ENCODE assay signal across 29 mouse cellular contexts in genomic region chr6:87524281-87524680, GRCm38 (mm10). TPM values are rescaled to one million over a fixed set of nuclear protein-coding genes. Genes with fewer than 3 reads are reported as not detected.
DNase-seq lines count a peak whose midpoint lies in the region; ATAC-seq and TF ChIP-seq lines count a peak whose summit lies in the region.
"Had no signal": no experiment of that assay in that cellular context is flagged by ENCODE, and none has a peak within 500 bp of the region (broad histone marks: within the 10 kb centered on the region; RNA-seq: fewer than 3 reads in every experiment).

No protein-coding gene starts in this region.

- H3K36me3 ChIP-seq in forebrain, embryonic 11.5 days (ENCODE audit: control insufficient read depth, insufficient read depth, low read length) = no peaks in the 10 kb centered on the region
- no peaks in the 10 kb centered on the region for H3K36me3 ChIP-seq in forebrain, embryonic 10.5 days (replicated peaks)
- 0 out of 2 replicates have a peak, but pooled peaks cover 7% of the 10 kb centered on the region for H3K36me3 ChIP-seq in liver, postnatal 0 days (replicated peaks; ENCODE audit: insufficient read depth, low read length)
- H3K36me3 ChIP-seq in hindbrain, embryonic 10.5 days = no peaks in the 10 kb centered on the region
- H3K36me3 ChIP-seq: embryonic facial prominence, embryonic 12.5 days; forebrain, embryonic 12.5 days; hindbrain, embryonic 15.5 days; limb, embryonic 12.5 days; liver, embryonic 15.5 days; neural tube, embryonic 12.5 days had no signal

- H3K4me1 ChIP-seq in forebrain, embryonic 11.5 days (replicated peaks; ENCODE audit: control insufficient read depth, insufficient read depth, low read length) = no peaks in the 10 kb centered on the region
- peaks cover 9% of the 10 kb centered on the region for H3K4me1 ChIP-seq in forebrain, embryonic 10.5 days
- H3K4me1 ChIP-seq in liver, postnatal 0 days (ENCODE audit: insufficient read depth) = peaks cover 38% of the 10 kb centered on the region
- 0 out of 2 replicates have a peak, but pooled peaks cover 6% of the 10 kb centered on the region for H3K4me1 ChIP-seq in hindbrain, embryonic 10.5 days (replicated peaks)
- H3K4me1 ChIP-seq: embryonic facial prominence, embryonic 12.5 days; hindbrain, embryonic 15.5 days; limb, embryonic 12.5 days; neural tube, embryonic 12.5 days had no signal

- peak; percentile 60; the same call in 1 of the 2 replicates for TF ChIP-seq EP300 in liver, postnatal 0 days (IDR thresholded peaks at IDR 0.05; ENCODE audit: low read depth)

- no peak overlapping the region for H3K27ac ChIP-seq in forebrain, embryonic 11.5 days (ENCODE audit: low read depth, low read length)
- H3K27ac ChIP-seq in forebrain, embryonic 10.5 days = no peak overlapping the region; the same call in 1 of the 2 replicates
- peak overlapping the region; percentile 29; the same call in 1 of the 2 replicates for H3K27ac ChIP-seq in liver, postnatal 0 days (ENCODE audit: low read depth)
- H3K27ac ChIP-seq in hindbrain, embryonic 10.5 days = no peak overlapping the region
- H3K27ac ChIP-seq: embryonic facial prominence, embryonic 12.5 days; forebrain, embryonic 12.5 days; hindbrain, embryonic 15.5 days; limb, embryonic 12.5 days; liver, embryonic 15.5 days; neural tube, embryonic 12.5 days had no signal

- no peaks in the 10 kb centered on the region for H3K27me3 ChIP-seq in forebrain, embryonic 11.5 days (ENCODE audit: control insufficient read depth, insufficient read depth, low read length)
- H3K27me3 ChIP-seq in forebrain, embryonic 10.5 days (ENCODE audit: poor library complexity, severe bottlenecking) = no peaks in the 10 kb centered on the region
- no peaks in the 10 kb centered on the region for H3K27me3 ChIP-seq in liver, postnatal 0 days (ENCODE audit: insufficient read depth, low read length)
- no peaks in the 10 kb centered on the region for H3K27me3 ChIP-seq in hindbrain, embryonic 10.5 days (ENCODE audit: insufficient read depth, poor library complexity, severe bottlenecking)
- H3K27me3 ChIP-seq: embryonic facial prominence, embryonic 12.5 days; forebrain, embryonic 12.5 days; hindbrain, embryonic 15.5 days; limb, embryonic 12.5 days; liver, embryonic 15.5 days; neural tube, embryonic 12.5 days had no signal

- DNase-seq in forebrain, embryonic 11.5 days (ENCODE audit: low spot score) = peak; percentile 28
- no peak for DNase-seq in forebrain, embryonic 10.5 days (ENCODE audit: extremely low spot score, low spot score)
- peak; percentile 16 for DNase-seq in ZHBTc4 (ENCODE audit: low read depth, low spot score)
- DNase-seq in induced T-regulatory cell, adult 2 months (ENCODE audit: low read depth) = peak; percentile 60
- no peak for DNase-seq in liver, postnatal 0 days
- no peak for DNase-seq in spleen, postnatal 4 days (ENCODE audit: low spot score in 2 of 2)
- no peak for DNase-seq in hindbrain, embryonic 10.5 days (ENCODE audit: low spot score)
- DNase-seq: adrenal gland, adult 8-10 months; cerebellum, adult 11 months; cerebellum, adult 9-10 months; embryo, embryonic 11 days; forebrain, postnatal 0 days; gastrocnemius, postnatal 14 days; heart, postnatal 4 days; kidney, adult 9 months; kidney, postnatal 10 days; lung, postnatal 36 days had no signal

- no peak overlapping the region for H3K4me2 ChIP-seq in forebrain, embryonic 11.5 days (ENCODE audit: low read depth, low read length, severe bottlenecking)
- no peak overlapping the region for H3K4me2 ChIP-seq in liver, postnatal 0 days (ENCODE audit: low read depth, low read length)
- H3K4me2 ChIP-seq: embryonic facial prominence, embryonic 12.5 days; forebrain, embryonic 12.5 days; heart, embryonic 11.5 days; hindbrain, embryonic 15.5 days; limb, embryonic 12.5 days; liver, embryonic 15.5 days; midbrain, embryonic 11.5 days; neural tube, embryonic 12.5 days had no signal

- ATAC-seq in forebrain, embryonic 11.5 days (replicated peaks; ENCODE audit: low FRiP score) = no peak
- peak; percentile 50 for ATAC-seq in liver, postnatal 0 days
- ATAC-seq in granulocyte monocyte progenitor cell, adult 5-6 weeks (replicated peaks; ENCODE audit: poor library complexity, severe bottlenecking) = no peak
- ATAC-seq: forebrain, postnatal 0 days; intestine, embryonic 16.5 days had no signal

- H3K9me3 ChIP-seq in forebrain, embryonic 11.5 days (ENCODE audit: control insufficient read depth, low read length) = no peaks in the 10 kb centered on the region
- no peaks in the 10 kb centered on the region for H3K9me3 ChIP-seq in forebrain, embryonic 10.5 days
- no peaks in the 10 kb centered on the region for H3K9me3 ChIP-seq in liver, postnatal 0 days (ENCODE audit: low read length)
- H3K9me3 ChIP-seq in hindbrain, embryonic 10.5 days = no peaks in the 10 kb centered on the region
- H3K9me3 ChIP-seq: embryonic facial prominence, embryonic 12.5 days; forebrain, embryonic 12.5 days; hindbrain, embryonic 15.5 days; limb, embryonic 12.5 days; liver, embryonic 15.5 days; neural tube, embryonic 12.5 days had no signal

- H3K9ac ChIP-seq in forebrain, embryonic 11.5 days (ENCODE audit: low read length) = no peak overlapping the region
- no peak overlapping the region for H3K9ac ChIP-seq in liver, postnatal 0 days (replicated peaks)
- H3K9ac ChIP-seq: embryonic facial prominence, embryonic 12.5 days; forebrain, embryonic 12.5 days; forebrain, postnatal 0 days; hindbrain, embryonic 15.5 days; limb, embryonic 12.5 days; liver, embryonic 15.5 days; neural tube, embryonic 12.5 days had no signal

- no peak for TF ChIP-seq CTCF in liver, postnatal 0 days (IDR thresholded peaks at IDR 0.05; ENCODE audit: low read depth)

- no peak overlapping the region for H3K4me3 ChIP-seq in forebrain, embryonic 11.5 days (ENCODE audit: low read depth, low read length)
- no peak overlapping the region for H3K4me3 ChIP-seq in forebrain, embryonic 10.5 days
- H3K4me3 ChIP-seq in liver, postnatal 0 days (ENCODE audit: low read depth, low read length) = no peak overlapping the region
- H3K4me3 ChIP-seq in hindbrain, embryonic 10.5 days = no peak overlapping the region
- H3K4me3 ChIP-seq: embryonic facial prominence, embryonic 12.5 days; forebrain, embryonic 12.5 days; hindbrain, embryonic 15.5 days; limb, embryonic 12.5 days; liver, embryonic 15.5 days; myocyte; neural tube, embryonic 12.5 days had no signal

- whole genome bisulfite sequencing in forebrain, embryonic 11.5 days = 91% methylated on average over 4 of the region's 4 CpGs
- 97% methylated on average over 4 of the region's 4 CpGs for WGBS in forebrain, embryonic 10.5 days
- 93% methylated on average over 4 of the region's 4 CpGs for WGBS in liver, postnatal 0 days (ENCODE audit: insufficient replicate concordance)
- 95% methylated on average over 4 of the region's 4 CpGs for WGBS in hindbrain, embryonic 10.5 days

RNA-seq across cellular contexts. Expression of gene Arhgap25, which starts 8.8 kb away (rescaled TPM):
- polyA plus RNA-seq in forebrain, embryonic 11.5 days (2014; fragmentation: Nextera tagmentation; extraction: Ambion mirVana) = 2.0 and 2.7 TPM in 2 replicates
- 1.9 and 2.0 TPM in 2 replicates for polyA plus RNA-seq in forebrain, embryonic 10.5 days (2016; fragmentation: Nextera tagmentation; extraction: Ambion mirVana)
- 6.0 TPM in 2 replicates for polyA plus RNA-seq in liver, postnatal 0 days (2015; fragmentation: Nextera tagmentation; extraction: Ambion mirVana)
- 14.3 and 15.7 TPM in 2 replicates for total RNA-seq in granulocyte monocyte progenitor cell, adult 5-6 weeks (2014; fragmentation: Nextera tagmentation)
- 17.4 and 23.2 TPM in 2 replicates for total RNA-seq in granulocyte monocyte progenitor cell, adult 5-6 weeks (2017)
- 2.3 and 3.6 TPM in 2 replicates for polyA plus RNA-seq in hindbrain, embryonic 10.5 days (2016; fragmentation: Nextera tagmentation; extraction: Ambion mirVana)
- polyA plus RNA-seq: C2C12 had no signal

Comparison
In these comparisons a context has a peak if more than half of its experiments do, and no peak if none do; other contexts are left out.
1. DNase-seq: peak in forebrain, embryonic 11.5 days (single experiment), ZHBTc4 (single experiment) and induced T-regulatory cell, adult 2 months (single experiment); none in forebrain, embryonic 10.5 days (single experiment), liver, postnatal 0 days (single experiment), spleen, postnatal 4 days (0 of 2) and hindbrain, embryonic 10.5 days (single experiment).